Mouse (Mus musculus): ENCODE measurements at regions not wholly inside any gene's neighbourhood (a gene's known extent, or its start where the extent isn't known, plus 50 kb on each side); places are given as distances from the start of the nearest gene placed in this dataset.
"Not testable (repeated sequence)": the region's sequence is repeated elsewhere in the genome, so short reads cannot be mapped to it uniquely, and the experiment has no call there.

DNA sequence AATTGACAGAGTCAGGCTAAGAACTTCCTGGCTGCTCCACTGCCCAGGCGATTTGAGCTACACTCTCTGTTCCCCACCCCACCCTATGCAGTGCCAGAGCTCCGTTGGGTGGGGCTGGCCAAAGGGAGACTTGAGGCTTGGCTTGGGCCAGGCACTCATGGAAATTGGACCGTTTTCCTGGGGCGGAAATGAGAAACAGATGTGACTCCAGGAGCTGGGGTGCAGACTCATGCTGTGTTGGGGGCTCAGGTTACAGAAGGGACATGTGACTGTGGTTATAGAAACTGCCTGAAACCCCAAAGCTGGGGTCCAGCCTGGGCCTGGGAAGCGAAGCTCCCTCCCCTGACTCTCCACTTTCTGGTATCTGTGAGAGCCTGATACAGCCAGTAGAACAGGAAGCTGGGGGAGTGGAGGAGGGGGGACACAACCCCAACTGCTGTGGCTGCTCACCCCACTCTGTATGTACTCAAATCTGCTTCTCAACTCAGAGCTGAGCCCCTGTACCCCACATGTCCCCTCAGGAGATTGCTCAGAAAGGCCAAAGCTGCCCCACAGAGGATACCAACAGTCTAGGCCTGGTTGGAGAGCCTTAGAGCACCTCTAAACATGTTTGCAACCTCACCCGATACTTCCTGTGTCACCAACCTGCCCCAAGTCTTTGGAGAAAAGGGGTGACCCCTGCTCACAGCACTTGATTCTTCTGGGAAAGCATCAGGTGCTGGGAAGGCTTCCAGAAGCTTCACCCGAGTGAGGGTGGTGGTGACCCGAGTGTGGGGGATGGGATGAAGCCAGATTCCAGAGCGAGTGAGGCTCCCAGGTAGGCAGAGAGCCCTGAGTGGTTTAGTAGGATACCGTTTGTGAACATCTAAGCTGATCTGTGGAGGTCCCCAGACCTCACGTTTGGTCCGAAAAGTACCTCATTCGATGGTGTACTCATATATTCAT lies 142.9 kb upstream of the Haao start:
- peak; percentile 66 for DNase-seq (ENCODE audit: low spot score)

- DNase-seq (ENCODE audit: low spot score): no peak
Measured at GRCm38 (mm10) chr17:83988897-83989296, 141.1 kb upstream of the Haao start.

GRCm38 (mm10) chr17:83988165-83988564 lies 140.4 kb upstream of the Haao start:
- no peak for DNase-seq (ENCODE audit: low spot score)

- DNase-seq (ENCODE audit: low spot score): no peak
Measured at GRCm38 (mm10) chr17:83987683-83988082, 139.9 kb upstream of the Haao start.

DNA sequence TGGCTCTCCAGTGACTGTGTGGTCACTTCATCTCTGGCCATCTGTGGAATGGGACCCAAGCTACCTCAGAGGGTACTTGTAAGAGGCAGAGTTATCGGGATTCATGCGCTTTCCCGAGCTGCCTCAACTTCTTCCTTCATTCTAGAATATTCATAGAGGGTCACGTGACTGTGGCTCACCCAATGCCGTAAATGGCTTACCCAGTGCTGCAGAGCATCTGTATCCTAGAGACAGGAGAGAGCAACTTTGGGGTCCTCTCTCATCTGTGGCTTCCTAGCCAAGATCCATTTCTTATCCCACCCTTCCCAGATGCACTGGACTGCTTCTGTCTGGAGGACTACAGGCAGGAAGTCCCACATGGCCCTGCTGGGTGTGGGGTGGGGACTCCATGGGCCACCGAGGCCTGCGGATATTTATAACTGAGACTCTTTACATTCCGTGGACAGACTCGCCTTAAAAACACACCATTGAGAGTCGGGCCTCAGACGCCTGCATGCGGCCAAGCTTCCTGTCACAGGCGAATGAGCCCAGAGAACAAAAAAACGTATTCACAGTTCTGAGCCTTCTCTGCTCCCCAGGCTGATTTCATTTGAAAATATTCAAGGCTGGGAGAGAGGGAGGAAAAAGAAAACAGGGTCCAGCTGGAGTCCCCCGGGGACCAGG lies 138.3 kb upstream of the Haao start:
- no peak for DNase-seq (ENCODE audit: low spot score)

DNA sequence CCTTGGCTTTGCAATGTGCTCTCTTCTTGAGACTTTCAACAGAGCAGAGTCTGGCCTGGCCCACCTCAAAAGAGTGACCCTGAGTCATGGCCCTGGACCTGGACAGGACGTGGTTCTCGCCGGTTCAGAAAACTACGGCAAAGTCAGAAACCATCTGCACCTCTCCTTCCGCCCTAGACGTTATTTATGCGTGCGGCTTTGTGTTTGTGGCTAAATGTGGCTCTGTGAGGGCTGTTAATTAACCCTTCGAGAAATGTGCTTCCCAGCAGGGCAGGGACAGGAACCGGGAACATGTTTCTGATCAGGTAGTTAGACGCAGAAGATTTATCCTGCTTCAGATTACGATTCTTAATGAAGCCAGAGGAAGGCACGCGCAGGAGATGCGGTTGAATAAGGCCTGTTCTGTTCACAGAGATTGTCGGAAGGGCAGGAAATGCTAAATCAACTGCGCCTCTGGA lies 137.6 kb upstream of the Haao start:
- no peak for DNase-seq (ENCODE audit: low spot score)

DNA sequence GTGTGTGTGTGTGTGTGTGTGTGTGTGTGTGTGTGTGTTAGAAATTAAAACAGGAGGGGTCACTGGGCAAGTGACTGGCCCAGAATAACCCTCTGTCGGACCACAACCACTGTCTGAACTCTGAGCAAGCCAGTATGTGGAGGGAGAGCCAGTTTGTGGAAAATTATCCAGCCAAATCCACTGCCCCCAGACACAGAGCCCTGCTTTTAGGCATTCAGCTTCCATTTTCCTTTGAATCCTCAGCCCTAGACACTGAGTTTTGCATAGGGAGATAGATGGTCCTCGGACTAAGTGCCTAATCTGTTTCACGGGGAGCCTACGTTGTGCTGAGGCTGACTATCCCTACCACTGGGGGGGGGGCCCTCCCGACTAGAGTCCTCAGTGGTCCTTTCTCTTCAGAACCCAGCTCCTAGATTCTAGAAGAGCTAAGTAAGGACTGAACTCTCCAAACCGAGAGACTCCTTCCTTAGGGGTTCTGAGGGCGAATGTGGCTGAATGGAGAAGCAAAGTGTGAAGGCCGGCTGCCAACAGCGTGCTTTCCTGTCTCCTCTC lies 136.2 kb upstream of the Haao start:
- DNase-seq (ENCODE audit: low spot score): no peak

DNA sequence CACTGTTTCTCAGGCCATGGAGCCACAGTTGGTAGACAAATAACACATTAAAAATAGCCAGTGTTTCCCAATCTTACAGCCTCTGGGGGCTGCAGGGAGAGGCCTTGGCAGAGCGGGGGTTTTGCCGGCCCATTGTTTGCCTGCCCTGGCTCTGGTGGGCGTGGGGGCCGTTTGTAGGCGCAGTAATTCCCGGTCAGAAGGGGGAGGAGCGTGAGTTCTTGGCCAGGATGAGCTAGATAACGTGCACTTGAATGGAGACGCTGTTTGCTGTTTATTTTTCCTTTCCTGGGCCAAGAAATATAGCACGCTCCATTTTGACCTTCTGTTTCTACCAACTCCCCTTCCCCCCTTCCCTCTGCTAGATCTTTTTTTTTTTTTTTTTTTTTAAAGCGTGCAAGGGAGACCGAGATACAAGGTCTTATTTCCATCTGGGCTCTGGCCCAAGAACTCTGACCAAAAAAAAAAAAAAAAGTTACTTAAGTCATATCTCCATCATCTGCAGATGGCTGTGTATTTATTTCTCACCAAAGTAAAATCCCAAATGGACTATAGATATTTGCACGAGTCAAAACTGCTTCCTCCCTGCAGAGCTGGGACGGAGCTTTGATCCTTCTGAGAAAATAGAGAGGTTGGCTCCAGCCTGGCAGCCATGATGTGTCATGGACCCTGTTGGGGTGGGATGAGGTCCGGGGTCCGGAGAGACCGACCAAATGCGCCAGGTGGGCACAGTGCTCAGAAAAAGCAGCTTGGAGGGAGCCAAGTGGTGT lies 135.5 kb upstream of the Haao start:
- DNase-seq (ENCODE audit: low spot score): peak; percentile 80

DNA sequence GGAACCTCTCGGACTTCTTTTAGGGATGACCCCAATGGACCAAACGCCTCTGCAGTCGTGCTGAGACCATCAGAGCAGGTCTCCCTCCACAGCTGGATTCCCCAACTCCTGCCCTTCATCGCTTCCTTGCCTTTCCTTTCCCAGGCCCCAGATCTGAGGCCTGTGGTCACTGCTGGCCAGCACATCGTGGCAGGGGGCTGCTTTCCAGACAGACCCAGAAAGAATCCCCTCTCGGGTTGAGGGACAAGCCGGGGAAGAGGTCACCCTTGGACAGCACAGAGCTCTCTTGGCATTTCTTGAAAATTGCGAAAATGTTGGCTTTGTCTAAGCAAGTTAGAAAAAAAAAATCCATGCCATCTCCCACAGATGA lies 134.9 kb upstream of the Haao start:
- no peak for DNase-seq (ENCODE audit: low spot score)

DNA sequence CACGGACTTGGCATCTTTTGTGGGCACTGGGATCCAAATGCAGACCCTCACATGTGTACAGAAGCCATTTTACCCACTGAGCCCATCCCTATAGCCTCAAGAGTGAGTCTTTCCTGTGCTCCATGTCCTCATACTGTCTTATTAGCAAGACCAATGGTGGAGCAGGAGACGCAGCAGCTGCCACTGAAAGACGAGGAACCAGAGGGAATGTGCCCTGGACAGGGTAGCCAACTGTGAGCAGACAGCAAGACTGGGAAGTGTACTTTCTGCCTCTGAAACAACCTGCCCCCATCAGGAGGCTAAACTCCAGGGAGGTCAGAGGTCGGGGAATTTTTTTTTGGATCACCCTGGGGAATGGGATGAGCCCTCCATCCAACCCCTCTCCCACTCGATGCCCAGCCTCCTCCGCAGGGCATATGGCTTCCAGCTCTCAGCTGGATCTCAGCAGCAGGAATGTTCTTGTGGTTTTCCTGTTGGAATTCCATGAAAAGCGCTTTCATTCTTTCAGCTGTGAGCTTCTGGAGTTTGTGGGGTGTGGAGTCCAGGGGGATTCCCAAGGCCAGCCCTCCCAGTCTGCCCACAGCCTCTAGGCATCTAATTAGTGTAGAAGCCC lies 131.2 kb upstream of the Haao start:
- DNase-seq (ENCODE audit: low spot score): no peak

DNA sequence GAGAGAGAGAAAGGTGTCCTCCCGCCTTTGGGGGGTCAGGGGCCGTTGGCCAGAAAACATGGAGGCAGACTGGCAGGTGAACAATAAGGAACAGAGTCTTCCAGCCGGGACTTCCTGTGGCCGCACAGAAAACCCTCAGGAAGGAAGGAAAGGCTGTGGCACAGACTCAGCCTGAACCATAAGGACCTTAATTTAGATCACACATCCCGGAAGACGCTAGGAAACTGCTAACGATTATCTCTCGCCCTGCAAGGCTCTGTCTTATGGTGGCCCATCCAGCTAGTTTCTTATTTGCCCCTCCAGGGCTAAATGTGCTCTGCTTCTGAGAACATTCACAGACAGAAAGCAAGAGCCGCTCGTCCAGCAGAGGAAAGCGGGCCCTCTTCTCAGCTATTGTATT lies 130.0 kb upstream of the Haao start:
- no peak for DNase-seq (ENCODE audit: low spot score)

- no peak for DNase-seq (ENCODE audit: low spot score)
Measured at GRCm38 (mm10) chr17:83975813-83976212, 128.1 kb upstream of the Haao start.

DNA sequence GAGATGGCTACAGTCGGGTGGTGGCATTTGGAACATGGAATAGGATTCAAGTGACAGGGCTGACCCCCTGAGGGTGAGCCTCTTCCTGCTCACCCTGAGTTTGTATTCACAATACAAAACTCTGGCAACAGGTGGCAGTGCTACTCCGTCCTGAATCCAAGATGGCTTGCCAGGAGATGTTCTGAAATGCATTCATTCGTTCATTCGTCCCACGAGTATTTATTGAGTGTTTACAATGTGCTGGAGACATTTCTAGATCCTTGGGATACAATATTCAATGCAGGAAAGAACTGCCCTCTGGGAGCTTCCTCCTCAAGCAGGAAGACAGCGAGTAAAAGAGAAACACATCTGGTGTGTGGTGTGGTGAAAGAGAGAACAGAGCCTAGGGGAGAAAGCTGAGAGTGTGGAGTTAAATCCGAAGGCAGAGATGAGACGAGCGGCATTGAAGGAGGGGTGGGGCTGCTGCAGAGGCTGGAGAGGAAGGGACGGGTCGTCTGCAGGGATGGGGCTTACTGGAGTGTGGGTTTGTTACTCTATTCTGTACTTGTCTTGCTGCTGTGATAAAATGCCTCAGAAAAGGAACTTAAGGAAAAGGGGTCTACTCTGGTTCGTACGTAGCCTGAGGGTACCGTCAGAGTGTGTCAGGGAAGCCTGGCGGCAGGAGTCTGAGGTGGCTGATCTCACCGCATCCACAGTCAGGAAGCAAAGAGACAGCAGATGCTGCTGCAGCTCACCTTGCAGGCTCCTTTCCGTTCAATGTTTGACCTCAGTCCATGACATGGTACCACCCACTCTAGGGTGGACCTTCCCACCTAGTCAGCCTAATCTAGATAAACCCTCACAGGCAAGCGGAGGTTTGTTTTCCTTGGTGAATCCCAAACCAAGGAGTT lies 125.9 kb upstream of the Haao start:
- DNase-seq (ENCODE audit: low spot score): peak; percentile 75

DNA sequence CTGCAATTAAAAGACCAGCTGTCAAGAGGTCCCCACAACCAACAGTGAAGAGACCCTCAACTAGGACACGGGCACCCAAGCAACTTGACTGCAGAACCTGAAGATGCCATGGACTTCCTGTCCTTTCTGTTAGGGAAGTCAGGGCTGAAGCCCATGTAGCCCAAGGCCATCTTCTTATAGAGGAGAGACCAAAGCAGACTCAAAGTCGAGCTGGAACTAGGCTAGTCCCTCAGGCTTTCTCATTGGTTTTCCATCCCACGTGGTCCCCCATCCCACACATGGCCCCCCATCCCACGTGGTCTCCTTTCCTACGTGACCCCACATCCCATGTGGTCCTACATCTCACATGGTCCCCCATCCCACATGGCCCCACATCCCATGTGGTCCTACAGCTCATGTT lies 125.1 kb upstream of the Haao start:
- DNase-seq (ENCODE audit: low spot score): no peak

DNA sequence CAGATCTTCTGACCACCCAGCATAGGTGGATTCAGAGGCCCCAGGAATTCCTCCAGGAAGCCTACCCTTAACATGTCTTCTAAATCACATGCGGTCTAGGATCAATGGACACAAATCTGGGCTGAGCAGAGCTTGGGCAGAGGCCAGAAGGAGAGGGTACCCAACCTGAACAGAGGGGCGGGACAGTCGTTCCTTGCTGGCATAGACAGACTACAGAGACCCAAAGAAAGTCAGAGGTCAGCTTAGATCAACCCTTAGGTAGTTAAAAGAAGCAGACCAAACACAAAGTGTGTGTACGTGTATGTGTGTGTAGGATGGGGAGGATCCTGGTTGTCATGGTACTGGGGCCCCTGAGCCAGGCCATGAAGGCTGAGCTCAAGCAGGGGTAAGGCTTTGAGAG lies 124.7 kb upstream of the Haao start:
- no peak for DNase-seq (ENCODE audit: low spot score)

DNA sequence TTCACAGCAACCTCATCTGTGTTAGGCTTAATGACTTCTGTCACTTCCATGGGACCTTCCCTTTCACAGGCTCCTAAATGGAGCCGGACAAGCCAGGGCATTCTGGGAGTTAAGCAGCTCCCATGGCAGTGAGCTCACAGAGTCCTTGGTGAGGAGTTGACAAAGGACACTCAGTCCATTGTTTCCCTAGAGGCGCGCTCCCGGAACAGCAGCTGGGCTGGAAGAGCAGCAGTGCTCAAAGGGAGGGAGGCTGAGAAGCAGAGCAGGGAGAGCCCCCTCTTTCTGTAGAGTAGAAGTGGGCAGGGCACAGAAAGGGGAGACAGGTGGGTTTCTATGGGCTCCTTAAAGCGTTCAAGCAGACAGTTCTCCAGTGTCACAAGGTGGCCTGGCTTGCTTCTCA lies 124.3 kb upstream of the Haao start:
- no peak for DNase-seq (ENCODE audit: low spot score)

- DNase-seq (ENCODE audit: low spot score): no peak
Measured at GRCm38 (mm10) chr17:83969407-83969826, 121.7 kb upstream of the Haao start.

DNA sequence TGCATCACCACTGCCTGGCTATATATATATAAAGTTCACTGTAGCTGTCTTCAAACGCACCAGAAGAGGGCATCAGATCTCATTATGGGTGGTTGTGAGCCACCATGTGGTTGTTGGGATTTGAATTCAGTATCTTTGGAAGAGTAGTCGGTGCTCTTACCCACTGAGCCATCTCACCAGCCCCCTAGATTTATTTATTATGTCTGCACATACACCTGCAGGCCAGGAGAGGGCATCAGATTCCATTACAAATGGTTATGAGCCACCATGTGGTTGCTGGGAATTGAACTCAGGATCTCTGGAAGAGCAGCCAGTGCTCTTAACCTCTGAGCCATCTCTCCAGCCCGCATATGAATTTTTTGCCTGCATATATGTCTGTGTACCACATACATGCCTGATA lies 120.4 kb upstream of the Haao start:
- DNase-seq (ENCODE audit: low spot score): not testable (repeated sequence)

- no peak for DNase-seq (ENCODE audit: low spot score)
Measured at GRCm38 (mm10) chr17:83967007-83967406, 119.2 kb upstream of the Haao start.

- DNase-seq (ENCODE audit: low spot score): no peak
Measured at GRCm38 (mm10) chr17:83964454-83965211, 116.9 kb upstream of the Haao start.

All from testis, postnatal 10 days (tissue).